Mouse (Mus musculus) stomach, embryonic 16.5 days (tissue): ENCODE measurements around the gene Atg14. TPM values are rescaled to one million over a fixed set of nuclear protein-coding genes. Genes with fewer than 3 reads are reported as not detected.
A peak's percentile ranks its signal among the peaks of the same experiment; 100 is the strongest.

Experiments used
- ATAC-seq: fragments of 200-750 bp; cut with Nextera tagmentation; 2 replicates; pipeline ENCODE4 v1.8.0; 2017; ENCODE audit warnings: moderate number of reproducible peaks, moderate TSS enrichment; ENCODE audit not compliant: insufficient read depth, low FRiP score
- H3K27ac ChIP-seq: fragments of 300-500 bp; sonication (generic); 2 replicates; pipeline ENCODE4 v1.5.1; 2014; ENCODE audit warnings: low read length
- H3K27me3 ChIP-seq: fragments of 300-500 bp; sonication (generic); 2 replicates; pipeline ENCODE4 v1.6.1; 2014; ENCODE audit warnings: low read length, control low read depth, mixed read lengths; ENCODE audit not compliant: control insufficient read depth, insufficient read depth
- H3K36me3 ChIP-seq: fragments of 300-500 bp; sonication (generic); 2 replicates; pipeline ENCODE4 v1.6.1; 2014; ENCODE audit warnings: low read length; ENCODE audit not compliant: control insufficient read depth, insufficient read depth
- H3K4me1 ChIP-seq: fragments of 300-500 bp; sonication (generic); 2 replicates; pipeline ENCODE4 v1.6.1; 2014; ENCODE audit warnings: low read length, control low read depth, mixed read lengths; ENCODE audit not compliant: control insufficient read depth, insufficient read depth
- H3K4me2 ChIP-seq: fragments of 300-500 bp; sonication (generic); 2 replicates; pipeline ENCODE4 v1.6.1; 2014; ENCODE audit warnings: low read depth, low read length, mixed read lengths
- H3K4me3 ChIP-seq: fragments of 300-500 bp; sonication (generic); replicated peaks from 2 replicates; pipeline ENCODE4 v1.5.1; 2014; ENCODE audit warnings: mild to moderate bottlenecking, low read length
- H3K9ac ChIP-seq: fragments of 300-500 bp; sonication (generic); 2 replicates; pipeline ENCODE4 v1.6.1; 2014; ENCODE audit warnings: low read length
- H3K9me3 ChIP-seq: fragments of 300-500 bp; sonication (generic); replicated peaks from 2 replicates; pipeline ENCODE4 v1.6.1; 2016; ENCODE audit warnings: low read length, control low read depth; ENCODE audit not compliant: control insufficient read depth
- WGBS: fragments of 180-500 bp; shearing (Covaris S2); extraction: QIAGEN DNeasy Blood & Tissue Kit; methylation state at CpG from one replicate; pipeline ENCODE4 v1.1.7; 2014; 5-methylcytosine and 5-hydroxymethylcytosine counted together
- polyA plus RNA-seq: library from polyadenylated mRNA; unstranded; fragments of >200 nt; fragmentation: Nextera tagmentation; extraction: Ambion mirVana; gene quantifications from 2 replicates; pipeline ENCODE4 v1.2.1, GENCODE M21; 2015

Gene Atg14
- polyA plus RNA-seq, 1 experiment from 2014 or later, result 14.8 TPM

GRCm38 (mm10) chr14:47522301-47522700 is 48.1 kb downstream of the Atg14 start:
- Histone ChIP-seq H3K36me3 (no peaks in the 10 kb centered on the region), H3K27ac (no peak overlapping the region), H3K4me1 (no peaks in the 10 kb centered on the region), H3K27me3 (no peaks in the 10 kb centered on the region), H3K4me2 (no peak overlapping the region), H3K4me3 (no peak overlapping the region), H3K9ac (no peak overlapping the region), H3K9me3 (no peaks in the 10 kb centered on the region)
- no peak for ATAC-seq
- WGBS, result 45% methylated on average over 7 of the region's 7 CpGs

GRCm38 (mm10) chr14:47521609-47522008 is 48.8 kb downstream of the Atg14 start:
- Histone ChIP-seq H3K36me3 (no peaks in the 10 kb centered on the region), H3K27ac (no peak overlapping the region), H3K9ac (no peak overlapping the region), H3K4me2 (no peak overlapping the region), H3K4me3 (no peak overlapping the region), H3K27me3 (no peaks in the 10 kb centered on the region), H3K4me1 (0 out of 2 replicates have a peak, but pooled peaks cover 1% of the 10 kb centered on the region), H3K9me3 (no peaks in the 10 kb centered on the region)
- WGBS, result 92% methylated on average over 1 of the region's 1 CpGs
- ATAC-seq, result no peak

- no peak overlapping the region for H3K4me2 ChIP-seq
- no peak overlapping the region for H3K4me3 ChIP-seq
- ATAC-seq, result no peak
- WGBS, result 78% methylated on average over 13 of the region's 13 CpGs
- no peak overlapping the region for H3K9ac ChIP-seq
- no peak overlapping the region for H3K27ac ChIP-seq
- no peaks in the 10 kb centered on the region for H3K9me3 ChIP-seq
- no peaks in the 10 kb centered on the region for H3K27me3 ChIP-seq
- H3K4me1 ChIP-seq, result peaks cover 4% of the 10 kb centered on the region; the same call in 1 of the 2 replicates
- H3K36me3 ChIP-seq, result no peaks in the 10 kb centered on the region
Measured at GRCm38 (mm10) chr14:47520751-47521449, 49.5 kb downstream of the Atg14 start.

GRCm38 (mm10) chr14:47518619-47519018 is 51.8 kb downstream of the Atg14 start:
- H3K9me3 ChIP-seq, result no peaks in the 10 kb centered on the region
- no peaks in the 10 kb centered on the region for H3K27me3 ChIP-seq
- no peak overlapping the region for H3K4me2 ChIP-seq
- peaks cover 8% of the 10 kb centered on the region for H3K4me1 ChIP-seq
- H3K36me3 ChIP-seq, result no peaks in the 10 kb centered on the region
- H3K4me3 ChIP-seq, result no peak overlapping the region
- H3K9ac ChIP-seq, result no peak overlapping the region
- no peak overlapping the region for H3K27ac ChIP-seq
- WGBS, result 78% methylated on average over 6 of the region's 6 CpGs
- ATAC-seq, result no peak

DNA sequence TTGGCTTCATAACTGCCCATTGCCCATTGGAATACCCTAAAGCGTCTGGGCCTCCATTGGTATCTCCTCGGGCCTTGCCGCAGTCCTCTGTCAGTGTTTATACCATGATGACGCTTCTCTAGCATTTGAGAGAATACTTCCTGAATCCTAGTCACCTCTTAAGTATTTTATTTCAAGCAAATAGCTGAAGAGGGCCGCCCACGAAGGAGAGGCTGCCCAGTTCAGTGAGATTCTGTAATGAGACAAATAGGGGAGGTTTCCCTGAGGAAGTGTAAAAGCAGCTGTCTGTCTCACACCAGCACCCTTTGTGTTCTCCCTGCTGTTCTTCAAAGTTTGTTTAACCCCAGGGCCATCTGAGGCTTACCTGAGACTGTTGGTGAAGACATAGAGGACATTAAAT is 53.7 kb downstream of the Atg14 start:
- 63% methylated on average over 6 of the region's 6 CpGs for WGBS
- Histone ChIP-seq H3K9me3 (no peaks in the 10 kb centered on the region), H3K4me3 (no peak overlapping the region), H3K4me2 (no peak overlapping the region), H3K36me3 (no peaks in the 10 kb centered on the region), H3K4me1 (peaks cover 8% of the 10 kb centered on the region), H3K27ac (no peak overlapping the region; the same call in 1 of the 2 replicates), H3K27me3 (no peaks in the 10 kb centered on the region), H3K9ac (no peak overlapping the region)
- no peak for ATAC-seq

GRCm38 (mm10) chr14:47515636-47516035 is 54.8 kb downstream of the Atg14 start:
- H3K27ac ChIP-seq, result peak overlapping the region; percentile 91
- H3K4me1 ChIP-seq, result peaks cover 8% of the 10 kb centered on the region
- no peaks in the 10 kb centered on the region for H3K9me3 ChIP-seq
- H3K36me3 ChIP-seq, result no peaks in the 10 kb centered on the region
- H3K27me3 ChIP-seq, result no peaks in the 10 kb centered on the region
- WGBS, result 84% methylated on average over 8 of the region's 8 CpGs
- no peak for ATAC-seq
- H3K9ac ChIP-seq, result no peak overlapping the region
- no peak overlapping the region for H3K4me3 ChIP-seq
- 0 out of 2 replicates have a peak overlapping the region, but pooled peaks have one; percentile 34 for H3K4me2 ChIP-seq

- Histone ChIP-seq H3K9me3 (no peaks in the 10 kb centered on the region), H3K4me2 (peak overlapping the region; percentile 34; the same call in 1 of the 2 replicates), H3K27ac (peak overlapping the region; percentile 91), H3K27me3 (no peaks in the 10 kb centered on the region), H3K4me3 (no peak overlapping the region), H3K4me1 (peaks cover 8% of the 10 kb centered on the region), H3K9ac (no peak overlapping the region), H3K36me3 (no peaks in the 10 kb centered on the region)
- 27% methylated on average over 7 of the region's 7 CpGs for WGBS
- peak; percentile 94 for ATAC-seq
Measured at GRCm38 (mm10) chr14:47514816-47515453, 55.5 kb downstream of the Atg14 start.

DNA sequence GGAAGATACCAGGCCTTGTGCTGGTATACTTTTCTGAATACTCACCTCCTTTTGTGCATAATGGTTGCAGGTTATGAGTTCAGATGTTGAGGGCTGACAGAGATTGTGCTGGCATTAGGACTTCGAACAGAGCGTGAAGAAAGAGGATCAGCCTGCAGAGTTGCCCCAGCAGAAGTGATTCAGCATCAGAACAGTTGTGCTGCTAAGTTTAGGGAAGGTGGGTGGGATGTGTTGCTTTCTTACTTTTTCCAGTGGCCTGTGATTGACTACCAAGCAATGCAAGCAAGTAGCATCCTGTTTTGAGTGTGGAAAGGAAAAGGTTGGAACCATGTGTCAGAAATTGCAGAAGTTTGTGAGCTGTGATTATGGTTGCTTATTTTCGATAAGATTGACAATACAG is 56.8 kb downstream of the Atg14 start:
- Histone ChIP-seq H3K4me1 (peaks cover 8% of the 10 kb centered on the region), H3K9me3 (no peaks in the 10 kb centered on the region), H3K27me3 (no peaks in the 10 kb centered on the region), H3K4me2 (no peak overlapping the region), H3K36me3 (no peaks in the 10 kb centered on the region), H3K27ac (no peak overlapping the region), H3K9ac (no peak overlapping the region), H3K4me3 (no peak overlapping the region)
- ATAC-seq, result no peak
- WGBS, result 92% methylated on average over 3 of the region's 3 CpGs

DNA sequence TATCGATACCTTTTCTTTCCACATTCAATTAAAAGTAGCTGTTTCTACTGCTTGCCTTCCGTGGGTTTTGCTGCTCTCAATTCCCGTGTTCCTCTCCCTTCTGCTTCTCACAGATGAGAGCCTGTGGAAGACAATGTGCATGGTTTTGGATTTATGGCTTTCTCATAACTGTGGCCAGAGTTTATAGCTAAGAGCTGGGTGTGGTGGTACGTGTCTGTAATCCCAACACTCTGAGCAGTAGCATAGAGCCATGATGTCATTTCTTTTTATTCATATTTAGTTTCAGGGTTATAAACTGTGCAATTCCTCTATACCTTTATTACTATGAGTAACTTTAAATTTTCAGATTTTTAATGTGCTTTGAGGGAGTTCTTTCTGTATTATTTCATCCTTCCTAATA is 60.2 kb downstream of the Atg14 start:
- H3K9ac ChIP-seq, result no peak overlapping the region
- 69% methylated on average over 4 of the region's 4 CpGs for WGBS
- H3K9me3 ChIP-seq, result no peaks in the 10 kb centered on the region; the same call in 1 of the 2 replicates
- H3K36me3 ChIP-seq, result no peaks in the 10 kb centered on the region
- H3K27ac ChIP-seq, result no peak overlapping the region
- ATAC-seq, result no peak
- H3K27me3 ChIP-seq, result no peaks in the 10 kb centered on the region
- H3K4me2 ChIP-seq, result no peak overlapping the region
- peaks cover 3% of the 10 kb centered on the region for H3K4me1 ChIP-seq
- no peak overlapping the region for H3K4me3 ChIP-seq
